Mouse (Mus musculus): ENCODE results near the gene Supt7l. TPM values are rescaled to one million over a fixed set of nuclear protein-coding genes. Genes with fewer than 3 reads are reported as not detected.
"Not testable (repeated sequence)": the region's sequence is repeated elsewhere in the genome, so short reads cannot be mapped to it uniquely, and the experiment has no call there.

Supt7l gene
- total RNA-seq (2014; rRNA removed): 24.1 and 25.6 TPM in 2 replicates
- polyA plus RNA-seq (2015; fragmentation: Nextera tagmentation; extraction: Ambion mirVana): 20.5 and 21.9 TPM in 2 replicates

- not testable (repeated sequence) for DNase-seq (ENCODE audit: low spot score); ATAC-seq; H3K9me3 ChIP-seq (ENCODE audit: low read length); H3K27me3 ChIP-seq (ENCODE audit: insufficient read depth, low read length)
- 81% methylated on average over 11 of the region's 11 CpGs for WGBS
- peak within 1 kb of the TSS; percentile 89 for H3K27ac ChIP-seq
- H3K4me1 ChIP-seq (ENCODE audit: insufficient read depth, low read length): peaks cover 16% of the 10 kb centered on the region
- peak within 1 kb of the TSS; percentile 99 for H3K4me2 ChIP-seq (ENCODE audit: low read depth, low read length)
- peak within 1 kb of the TSS; percentile 83 for H3K9ac ChIP-seq (replicated peaks; ENCODE audit: low read length)
- H3K4me3 ChIP-seq (ENCODE audit: low read length): peak within 1 kb of the TSS; percentile 96
- peaks cover 25% of the 10 kb centered on the region; the same call in 1 of the 2 replicates for H3K36me3 ChIP-seq (ENCODE audit: insufficient read depth, low read length)
These were observed at the start of gene Supt7l for GRCm38 (mm10) chr5:31527707-31528106. TSS of gene Supt7l (minus strand) at chr5:31527807.

GRCm38 (mm10) chr5:31576539-31576975 lies 49.0 kb upstream of the Supt7l start:
- ATAC-seq (peak; percentile 47; the same call in 1 of the 2 replicates), DNase-seq (ENCODE audit: low spot score) (no peak)
- Histone ChIP-seq H3K9ac (replicated peaks; ENCODE audit: low read length) (no peak overlapping the region), H3K27ac (no peak overlapping the region), H3K36me3 (ENCODE audit: insufficient read depth, low read length) (no peaks in the 10 kb centered on the region), H3K27me3 (ENCODE audit: insufficient read depth, low read length) (no peaks in the 10 kb centered on the region), H3K4me1 (ENCODE audit: insufficient read depth, low read length) (no peaks in the 10 kb centered on the region), H3K9me3 (ENCODE audit: low read length) (no peaks in the 10 kb centered on the region), H3K4me2 (ENCODE audit: low read depth, low read length) (no peak overlapping the region), H3K4me3 (ENCODE audit: low read length) (no peak overlapping the region)
- 66% methylated on average over 5 of the region's 7 CpGs for WGBS
- no peak for TF ChIP-seq CTCF (IDR thresholded peaks at IDR 0.05; ENCODE audit: low read depth)

GRCm38 (mm10) chr5:31573722-31574121 lies 46.1 kb upstream of the Supt7l start:
- no peak overlapping the region for H3K4me2 ChIP-seq (ENCODE audit: low read depth, low read length)
- no peak for ATAC-seq
- TF ChIP-seq CTCF (IDR thresholded peaks at IDR 0.05; ENCODE audit: low read depth): no peak
- WGBS: 92% methylated on average over 3 of the region's 3 CpGs
- no peak overlapping the region for H3K4me3 ChIP-seq (ENCODE audit: low read length)
- no peak overlapping the region for H3K9ac ChIP-seq (replicated peaks; ENCODE audit: low read length)
- peaks cover 3% of the 10 kb centered on the region; the same call in 1 of the 2 replicates for H3K4me1 ChIP-seq (ENCODE audit: insufficient read depth, low read length)
- H3K36me3 ChIP-seq (ENCODE audit: insufficient read depth, low read length): no peaks in the 10 kb centered on the region
- no peaks in the 10 kb centered on the region for H3K27me3 ChIP-seq (ENCODE audit: insufficient read depth, low read length)
- no peaks in the 10 kb centered on the region for H3K9me3 ChIP-seq (ENCODE audit: low read length)
- H3K27ac ChIP-seq: no peak overlapping the region
- no peak for DNase-seq (ENCODE audit: low spot score)

GRCm38 (mm10) chr5:31571023-31571608 lies 43.5 kb upstream of the Supt7l start:
- H3K36me3 ChIP-seq (ENCODE audit: insufficient read depth, low read length): no peaks in the 10 kb centered on the region
- H3K4me1 ChIP-seq (ENCODE audit: insufficient read depth, low read length): peaks cover 3% of the 10 kb centered on the region; the same call in 1 of the 2 replicates
- 14% methylated on average over 20 of the region's 20 CpGs for WGBS
- ATAC-seq (no peak; the same call in 1 of the 2 replicates), DNase-seq (ENCODE audit: low spot score) (peak; percentile 24)
- H3K27ac ChIP-seq: no peak overlapping the region
- H3K9me3 ChIP-seq (ENCODE audit: low read length): no peaks in the 10 kb centered on the region
- H3K4me3 ChIP-seq (ENCODE audit: low read length): peak overlapping the region; percentile 13
- H3K4me2 ChIP-seq (ENCODE audit: low read depth, low read length): peak overlapping the region; percentile 34
- H3K9ac ChIP-seq (replicated peaks; ENCODE audit: low read length): 0 out of 2 replicates have a peak overlapping the region, but pooled peaks have one; percentile 22
- H3K27me3 ChIP-seq (ENCODE audit: insufficient read depth, low read length): no peaks in the 10 kb centered on the region
- TF ChIP-seq CTCF (IDR thresholded peaks at IDR 0.05; ENCODE audit: low read depth): no peak

- WGBS: 79% methylated on average over 5 of the region's 5 CpGs
- H3K4me3 ChIP-seq (ENCODE audit: low read length): no peak overlapping the region
- no peak overlapping the region for H3K9ac ChIP-seq (replicated peaks; ENCODE audit: low read length)
- H3K27me3 ChIP-seq (ENCODE audit: insufficient read depth, low read length): no peaks in the 10 kb centered on the region
- H3K4me1 ChIP-seq (ENCODE audit: insufficient read depth, low read length): peaks cover 3% of the 10 kb centered on the region; the same call in 1 of the 2 replicates
- H3K27ac ChIP-seq: no peak overlapping the region
- no peak overlapping the region for H3K4me2 ChIP-seq (ENCODE audit: low read depth, low read length)
- TF ChIP-seq CTCF (IDR thresholded peaks at IDR 0.05; ENCODE audit: low read depth): no peak
- no peaks in the 10 kb centered on the region for H3K9me3 ChIP-seq (ENCODE audit: low read length)
- H3K36me3 ChIP-seq (ENCODE audit: insufficient read depth, low read length): no peaks in the 10 kb centered on the region
- DNase-seq (ENCODE audit: low spot score) (no peak), ATAC-seq (no peak)
These were observed 40.5 kb upstream of the Supt7l start for GRCm38 (mm10) chr5:31567951-31568657.

GRCm38 (mm10) chr5:31566457-31566856 lies 38.9 kb upstream of the Supt7l start:
- DNase-seq (ENCODE audit: low spot score) (no peak), ATAC-seq (0 out of 2 replicates have a peak, but pooled peaks have one; percentile 43)
- Histone ChIP-seq H3K27ac (no peak overlapping the region), H3K9ac (replicated peaks; ENCODE audit: low read length) (no peak overlapping the region), H3K9me3 (ENCODE audit: low read length) (no peaks in the 10 kb centered on the region), H3K4me2 (ENCODE audit: low read depth, low read length) (no peak overlapping the region), H3K4me3 (ENCODE audit: low read length) (no peak overlapping the region), H3K4me1 (ENCODE audit: insufficient read depth, low read length) (peaks cover 3% of the 10 kb centered on the region; the same call in 1 of the 2 replicates), H3K27me3 (ENCODE audit: insufficient read depth, low read length) (no peaks in the 10 kb centered on the region), H3K36me3 (ENCODE audit: insufficient read depth, low read length) (no peaks in the 10 kb centered on the region)
- 34% methylated on average over 3 of the region's 3 CpGs for WGBS
- TF ChIP-seq CTCF (IDR thresholded peaks at IDR 0.05; ENCODE audit: low read depth): no peak

Measured in hindbrain, postnatal 0 days (tissue).